Mouse (Mus musculus): ENCODE results near the gene Mmp9.

GRCm38 (mm10) chr2:164967193-164967592 lies 26.6 kb downstream of the Mmp9 start:
- TF ChIP-seq TAL1 (IDR thresholded peaks at IDR 0.05; ENCODE audit: low read length) (no peak), GATA1 (IDR thresholded peaks at IDR 0.05; ENCODE audit: low read length) (no peak)
